Mouse (Mus musculus): ENCODE data around the gene Bcl2l13.
"Not testable (repeated sequence)": the region's sequence is repeated elsewhere in the genome, so short reads cannot be mapped to it uniquely, and the experiment has no call there.

The Bcl2l13 gene

GRCm38 (mm10) chr6:120835474-120836374 lies at the start of gene Bcl2l13:
TSS of gene Bcl2l13 (plus strand) at chr6:120836212.
- DNase-seq (ENCODE audit: low spot score) = peak; percentile 96

- no peak for DNase-seq (ENCODE audit: low spot score)
These were observed 47.9 kb upstream of the Bcl2l13 start for GRCm38 (mm10) chr6:120788068-120788607.

GRCm38 (mm10) chr6:120788904-120789303 lies 47.1 kb upstream of the Bcl2l13 start:
- peak; percentile 17 for DNase-seq (ENCODE audit: low spot score)

- no peak for DNase-seq (ENCODE audit: low spot score)
These were observed 45.9 kb upstream of the Bcl2l13 start for GRCm38 (mm10) chr6:120790153-120790552.

GRCm38 (mm10) chr6:120790717-120791116 lies 45.3 kb upstream of the Bcl2l13 start:
- DNase-seq (ENCODE audit: low spot score) = no peak

GRCm38 (mm10) chr6:120792947-120793346 lies 43.1 kb upstream of the Bcl2l13 start:
- no peak for DNase-seq (ENCODE audit: low spot score)

GRCm38 (mm10) chr6:120795422-120796086 lies 40.5 kb upstream of the Bcl2l13 start:
- DNase-seq (ENCODE audit: low spot score) = no peak

- DNase-seq (ENCODE audit: low spot score) = no peak
These were observed 39.9 kb upstream of the Bcl2l13 start for GRCm38 (mm10) chr6:120796111-120796510.

- DNase-seq (ENCODE audit: low spot score) = no peak
These were observed 38.0 kb upstream of the Bcl2l13 start for GRCm38 (mm10) chr6:120798019-120798418.

GRCm38 (mm10) chr6:120798905-120799304 lies 37.1 kb upstream of the Bcl2l13 start:
- DNase-seq (ENCODE audit: low spot score) = no peak

- no peak for DNase-seq (ENCODE audit: low spot score)
These were observed 36.4 kb upstream of the Bcl2l13 start for GRCm38 (mm10) chr6:120799581-120800041.

- DNase-seq (ENCODE audit: low spot score) = no peak
These were observed 28.8 kb upstream of the Bcl2l13 start for GRCm38 (mm10) chr6:120806999-120807737.

GRCm38 (mm10) chr6:120807738-120808081 lies 28.3 kb upstream of the Bcl2l13 start:
- DNase-seq (ENCODE audit: low spot score) = no peak

GRCm38 (mm10) chr6:120811999-120812398 lies 24.0 kb upstream of the Bcl2l13 start:
- DNase-seq (ENCODE audit: low spot score) = not testable (repeated sequence)

GRCm38 (mm10) chr6:120819294-120819693 lies 16.7 kb upstream of the Bcl2l13 start:
- peak; percentile 35 for DNase-seq (ENCODE audit: low spot score)

GRCm38 (mm10) chr6:120820144-120820543 lies 15.9 kb upstream of the Bcl2l13 start:
- DNase-seq (ENCODE audit: low spot score) = no peak

- DNase-seq (ENCODE audit: low spot score) = no peak
These were observed 15.1 kb upstream of the Bcl2l13 start for GRCm38 (mm10) chr6:120820941-120821340.

GRCm38 (mm10) chr6:120821715-120822114 lies 14.3 kb upstream of the Bcl2l13 start:
- DNase-seq (ENCODE audit: low spot score) = no peak

- DNase-seq (ENCODE audit: low spot score) = peak; percentile 97
These were observed 13.6 kb upstream of the Bcl2l13 start, which contains the start of gene Atp6v1e1 for GRCm38 (mm10) chr6:120822307-120822928. TSS of gene Atp6v1e1 (minus strand) at chr6:120822793.

GRCm38 (mm10) chr6:120822937-120823614 lies 12.9 kb upstream of the Bcl2l13 start:
- DNase-seq (ENCODE audit: low spot score) = peak; percentile 65

- no peak for DNase-seq (ENCODE audit: low spot score)
These were observed 6.0 kb upstream of the Bcl2l13 start for GRCm38 (mm10) chr6:120830056-120830455.
